Mouse (Mus musculus) CD4-positive, CD25-positive, alpha-beta regulatory T cell, adult 4 months (primary cell): Measurements from ENCODE around the gene Gipc2. TPM values are rescaled to one million over a fixed set of nuclear protein-coding genes. Genes with fewer than 3 reads are reported as not detected.

Experiments used
- ATAC-seq: one replicate; pipeline ENCODE4 v1.8.0; 2017
- polyA plus RNA-seq, 2 experiments: library from polyadenylated mRNA; unstranded; fragments of 100-300 nt; shearing (Covaris generic); gene quantifications; one replicate each; pipeline ENCODE4 v1.2.1; 2017

The Gipc2 gene
- polyA plus RNA-seq, 2 experiments from 2014 or later = not detected

- ATAC-seq = no peak
Observed at GRCm38 (mm10) chr3:152189306-152189705, 23.3 kb upstream of the Gipc2 start.

GRCm38 (mm10) chr3:152186106-152186505 is 20.1 kb upstream of the Gipc2 start:
- no peak for ATAC-seq

GRCm38 (mm10) chr3:152183522-152183921 is 17.5 kb upstream of the Gipc2 start:
- ATAC-seq = no peak

GRCm38 (mm10) chr3:152180624-152181023 is 14.6 kb upstream of the Gipc2 start:
- no peak for ATAC-seq

GRCm38 (mm10) chr3:152179285-152179684 is 13.3 kb upstream of the Gipc2 start:
- no peak for ATAC-seq

- ATAC-seq = no peak
Observed at GRCm38 (mm10) chr3:152178816-152179215, 12.8 kb upstream of the Gipc2 start.

- ATAC-seq = no peak
Observed at GRCm38 (mm10) chr3:152172322-152172935, 6.4 kb upstream of the Gipc2 start.

- no peak for ATAC-seq
Observed at GRCm38 (mm10) chr3:152171862-152172261, 5.8 kb upstream of the Gipc2 start.

- ATAC-seq = no peak
Observed at GRCm38 (mm10) chr3:152171236-152171635, 5.2 kb upstream of the Gipc2 start.

- ATAC-seq = no peak
Observed at GRCm38 (mm10) chr3:152170407-152170806, 4.4 kb upstream of the Gipc2 start.

GRCm38 (mm10) chr3:152168007-152168406 is 2.0 kb upstream of the Gipc2 start:
- ATAC-seq = no peak

GRCm38 (mm10) chr3:152166699-152167451 is 845 bp upstream of the Gipc2 start:
- no peak for ATAC-seq

- peak; percentile 37 for ATAC-seq
Observed at GRCm38 (mm10) chr3:152165351-152166098, 505 bp downstream of the Gipc2 start.

GRCm38 (mm10) chr3:152165014-152165350 is 1.0 kb downstream of the Gipc2 start:
- no peak for ATAC-seq

GRCm38 (mm10) chr3:152163320-152163719 is 2.7 kb downstream of the Gipc2 start:
- no peak for ATAC-seq

- ATAC-seq = no peak
Observed at GRCm38 (mm10) chr3:152160607-152161006, 5.4 kb downstream of the Gipc2 start.

GRCm38 (mm10) chr3:152159321-152159720 is 6.7 kb downstream of the Gipc2 start:
- ATAC-seq = no peak

GRCm38 (mm10) chr3:152158344-152159291 is 7.4 kb downstream of the Gipc2 start:
- ATAC-seq = no peak

GRCm38 (mm10) chr3:152156816-152157496 is 9.1 kb downstream of the Gipc2 start:
- no peak for ATAC-seq

- no peak for ATAC-seq
Observed at GRCm38 (mm10) chr3:152155296-152155948, 10.6 kb downstream of the Gipc2 start.

GRCm38 (mm10) chr3:152154095-152154494 is 11.9 kb downstream of the Gipc2 start:
- ATAC-seq = no peak
